Mouse (Mus musculus): ENCODE data around the gene Zfp784.

DNA sequence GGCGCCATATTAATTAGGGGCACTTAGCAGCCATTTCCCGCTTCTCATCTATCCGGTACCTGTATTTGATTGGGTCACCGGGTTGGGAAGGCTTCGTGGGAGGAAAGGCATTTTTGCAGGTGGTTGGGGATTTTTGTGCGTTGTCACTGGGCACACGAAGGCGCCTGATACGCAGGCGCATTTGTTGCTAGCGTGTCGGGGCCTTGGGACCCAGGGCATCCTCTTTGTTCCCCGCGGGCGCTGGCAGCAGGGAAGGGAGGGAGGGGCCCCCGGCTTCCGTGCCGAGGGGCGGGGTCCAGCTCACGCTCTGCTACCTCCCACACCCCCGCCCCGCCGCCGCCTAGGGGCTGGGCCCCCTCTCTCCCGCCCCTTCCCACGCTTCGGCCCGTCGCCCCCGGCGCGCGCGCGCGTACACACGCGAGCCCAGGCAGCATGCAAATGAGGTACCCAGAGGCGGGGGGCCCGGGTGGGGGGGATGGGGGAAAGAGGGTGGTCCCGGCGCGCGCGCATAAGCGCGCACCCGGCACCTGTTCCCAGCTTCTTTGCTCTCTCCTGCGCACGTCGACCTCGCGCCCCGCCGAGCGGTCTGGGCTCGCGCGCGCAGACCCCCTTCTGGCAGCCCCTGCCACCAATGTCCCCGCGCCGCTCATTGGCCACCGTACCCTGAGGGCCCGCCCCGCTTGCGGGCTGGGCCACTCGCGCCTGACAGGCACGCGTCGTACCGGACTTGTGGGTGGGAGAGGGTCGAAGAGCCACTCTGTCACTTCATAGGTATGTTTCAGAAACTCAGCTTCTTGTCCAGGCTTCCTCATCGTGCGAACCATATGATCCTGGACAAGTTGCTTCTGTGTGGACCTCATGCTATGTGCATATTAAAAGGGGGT is 22.9 kb downstream of the Zfp784 start, which contains the start of gene Gm44973:
- TF ChIP-seq CTCF (IDR thresholded peaks at IDR 0.05; ENCODE audit: insufficient read depth, low read length) (no peak), POLR2A (IDR thresholded peaks at IDR 0.05; ENCODE audit: borderline replicate concordance, extremely low read depth, low read depth, low read length) (peak; percentile 52; the same call in 1 of the 2 replicates)

All from lung, adult 2 months (tissue).